Mouse (Mus musculus) neural tube, embryonic 12.5 days (tissue): ENCODE measurements around the gene Rab27a. TPM values are rescaled to one million over a fixed set of nuclear protein-coding genes. Genes with fewer than 3 reads are reported as not detected.

Experiments
- ATAC-seq: fragments of 200-750 bp; cut with Nextera tagmentation; 2 replicates; pipeline ENCODE4 v1.8.0; 2017; ENCODE audit warnings: low read depth, mild to moderate bottlenecking, moderate TSS enrichment, moderate library complexity; ENCODE audit not compliant: low FRiP score
- H3K27ac ChIP-seq: fragments of 300-500 bp; sonication (generic); 2 replicates; pipeline ENCODE4 v1.5.1; 2016
- H3K27me3 ChIP-seq: fragments of 300-500 bp; sonication (generic); replicated peaks from 2 replicates; pipeline ENCODE4 v1.6.1; 2016; ENCODE audit warnings: mild to moderate bottlenecking
- H3K36me3 ChIP-seq: fragments of 300-500 bp; sonication (generic); 2 replicates; pipeline ENCODE4 v1.6.1; 2016; ENCODE audit warnings: mild to moderate bottlenecking
- H3K4me1 ChIP-seq: fragments of 300-500 bp; sonication (generic); 2 replicates; pipeline ENCODE4 v1.6.1; 2016
- H3K4me2 ChIP-seq: fragments of 300-500 bp; sonication (generic); replicated peaks from 2 replicates; pipeline ENCODE4 v1.6.1; 2016; ENCODE audit warnings: mild to moderate bottlenecking
- H3K4me3 ChIP-seq: fragments of 300-500 bp; sonication (generic); 2 replicates; pipeline ENCODE4 v1.5.1; 2016
- H3K9ac ChIP-seq: fragments of 300-500 bp; sonication (generic); 2 replicates; pipeline ENCODE4 v1.6.1; 2016; ENCODE audit warnings: mild to moderate bottlenecking
- H3K9me3 ChIP-seq: fragments of 300-500 bp; sonication (generic); 2 replicates; pipeline ENCODE4 v1.6.1; 2016; ENCODE audit warnings: mild to moderate bottlenecking
- WGBS: fragments of 180-500 bp; shearing (Covaris S2); methylation state at CpG from one replicate; pipeline ENCODE4 v1.1.7; 2016; 5-methylcytosine and 5-hydroxymethylcytosine counted together
- polyA plus RNA-seq: library from polyadenylated mRNA; unstranded; fragments of >200 nt; fragmentation: Nextera tagmentation; extraction: Ambion mirVana; gene quantifications from 2 replicates; pipeline ENCODE4 v1.2.1, GENCODE M21; 2016

Rab27a gene
- polyA plus RNA-seq, 1 experiment from 2014 or later: 1.2 TPM

- ATAC-seq: no peak
- no peaks in the 10 kb centered on the region for H3K4me1 ChIP-seq
- H3K27me3 ChIP-seq: no peaks in the 10 kb centered on the region
- 93% methylated on average over 10 of the region's 10 CpGs for WGBS
- no peak overlapping the region for H3K27ac ChIP-seq
- no peak overlapping the region for H3K9ac ChIP-seq
- H3K36me3 ChIP-seq: peaks cover 59% of the 10 kb centered on the region
- H3K4me2 ChIP-seq: no peak overlapping the region
- H3K4me3 ChIP-seq: no peak overlapping the region
- no peaks in the 10 kb centered on the region for H3K9me3 ChIP-seq
Measured at GRCm38 (mm10) chr9:73019841-73020240, 24.8 kb upstream of the Rab27a start.

- peaks cover 52% of the 10 kb centered on the region for H3K36me3 ChIP-seq
- H3K27me3 ChIP-seq: no peaks in the 10 kb centered on the region
- no peak for ATAC-seq
- 93% methylated on average over 5 of the region's 5 CpGs for WGBS
- H3K4me1 ChIP-seq: no peaks in the 10 kb centered on the region
- no peaks in the 10 kb centered on the region for H3K9me3 ChIP-seq
- no peak overlapping the region for H3K9ac ChIP-seq
- H3K27ac ChIP-seq: no peak overlapping the region
- no peak overlapping the region for H3K4me2 ChIP-seq
- no peak overlapping the region for H3K4me3 ChIP-seq
Measured at GRCm38 (mm10) chr9:73020566-73021097, 24.0 kb upstream of the Rab27a start.

GRCm38 (mm10) chr9:73025818-73026636, 18.6 kb upstream of the Rab27a start:
- Histone ChIP-seq H3K9ac (no peak overlapping the region), H3K9me3 (no peaks in the 10 kb centered on the region), H3K4me1 (peaks cover 8% of the 10 kb centered on the region), H3K4me2 (peak overlapping the region; percentile 37), H3K36me3 (peaks cover 19% of the 10 kb centered on the region), H3K27ac (no peak overlapping the region), H3K27me3 (no peaks in the 10 kb centered on the region), H3K4me3 (no peak overlapping the region)
- 0 out of 2 replicates have a peak, but pooled peaks have one; percentile 29 for ATAC-seq
- WGBS: 23% methylated on average over 17 of the region's 17 CpGs

- Histone ChIP-seq H3K27ac (no peak overlapping the region), H3K4me1 (peaks cover 8% of the 10 kb centered on the region), H3K9ac (no peak overlapping the region), H3K27me3 (no peaks in the 10 kb centered on the region), H3K4me2 (no peak overlapping the region), H3K4me3 (no peak overlapping the region), H3K36me3 (peaks cover 32% of the 10 kb centered on the region), H3K9me3 (no peaks in the 10 kb centered on the region)
- ATAC-seq: no peak
- WGBS: 87% methylated on average over 1 of the region's 1 CpGs
Measured at GRCm38 (mm10) chr9:73030443-73030842, 14.2 kb upstream of the Rab27a start.

- 76% methylated on average over 4 of the region's 4 CpGs for WGBS
- no peak overlapping the region for H3K9ac ChIP-seq
- H3K4me1 ChIP-seq: 0 out of 2 replicates have a peak, but pooled peaks cover 1% of the 10 kb centered on the region
- H3K27me3 ChIP-seq: no peaks in the 10 kb centered on the region
- no peak overlapping the region for H3K27ac ChIP-seq
- H3K36me3 ChIP-seq: peaks cover 35% of the 10 kb centered on the region
- no peak overlapping the region for H3K4me2 ChIP-seq
- H3K4me3 ChIP-seq: no peak overlapping the region
- ATAC-seq: no peak
- H3K9me3 ChIP-seq: no peaks in the 10 kb centered on the region
Measured at GRCm38 (mm10) chr9:73031421-73031820, 13.2 kb upstream of the Rab27a start.

- 98% methylated on average over 1 of the region's 1 CpGs for WGBS
- no peaks in the 10 kb centered on the region for H3K9me3 ChIP-seq
- H3K27me3 ChIP-seq: no peaks in the 10 kb centered on the region
- no peak overlapping the region for H3K27ac ChIP-seq
- H3K36me3 ChIP-seq: peaks cover 35% of the 10 kb centered on the region
- no peaks in the 10 kb centered on the region for H3K4me1 ChIP-seq
- ATAC-seq: no peak
- no peak overlapping the region for H3K4me2 ChIP-seq
- H3K9ac ChIP-seq: no peak overlapping the region
- H3K4me3 ChIP-seq: no peak overlapping the region
Measured at GRCm38 (mm10) chr9:73033406-73033805, 11.2 kb upstream of the Rab27a start.

- H3K27me3 ChIP-seq: no peaks in the 10 kb centered on the region
- no peak overlapping the region for H3K27ac ChIP-seq
- peak overlapping the region; percentile 74 for H3K9ac ChIP-seq
- peak overlapping the region; percentile 72 for H3K4me2 ChIP-seq
- peak; percentile 90 for ATAC-seq
- H3K36me3 ChIP-seq: peaks cover 2% of the 10 kb centered on the region; the same call in 1 of the 2 replicates
- H3K4me1 ChIP-seq: peaks cover 14% of the 10 kb centered on the region
- peak overlapping the region; percentile 79 for H3K4me3 ChIP-seq
- H3K9me3 ChIP-seq: no peaks in the 10 kb centered on the region
- WGBS: under 1% methylated on average over 49 of the region's 49 CpGs
Measured at GRCm38 (mm10) chr9:73039222-73039945, 5.3 kb upstream of the Rab27a start.

GRCm38 (mm10) chr9:73040080-73040479, 4.6 kb upstream of the Rab27a start, which contains the start of gene Pigb:
TSS of gene Pigb (minus strand) at chr9:73040378.
- Histone ChIP-seq H3K27me3 (no peaks in the 10 kb centered on the region), H3K4me3 (peak within 1 kb of the TSS; percentile 79), H3K4me2 (peak within 1 kb of the TSS; percentile 72), H3K9me3 (no peaks in the 10 kb centered on the region), H3K9ac (peak within 1 kb of the TSS; percentile 74), H3K36me3 (peaks cover 2% of the 10 kb centered on the region; the same call in 1 of the 2 replicates), H3K27ac (no peak within 1 kb of the TSS), H3K4me1 (peaks cover 21% of the 10 kb centered on the region)
- ATAC-seq: no peak
- WGBS: 34% methylated on average over 6 of the region's 6 CpGs

- H3K4me1 ChIP-seq: peaks cover 16% of the 10 kb centered on the region
- 0 out of 2 replicates have a peak, but pooled peaks cover 3% of the 10 kb centered on the region for H3K27me3 ChIP-seq
- H3K9ac ChIP-seq: peak overlapping the region; percentile 60
- 13% methylated on average over 7 of the region's 7 CpGs for WGBS
- H3K36me3 ChIP-seq: no peaks in the 10 kb centered on the region
- no peak for ATAC-seq
- H3K4me2 ChIP-seq: peak overlapping the region; percentile 80
- H3K4me3 ChIP-seq: peak overlapping the region; percentile 38
- no peak overlapping the region for H3K27ac ChIP-seq
- H3K9me3 ChIP-seq: no peaks in the 10 kb centered on the region
Measured at GRCm38 (mm10) chr9:73045204-73045603, 550 bp downstream of the Rab27a start.

GRCm38 (mm10) chr9:73045711-73046110, 1.1 kb downstream of the Rab27a start:
- 0 out of 2 replicates have a peak overlapping the region, but pooled peaks have one; percentile 80 for H3K4me2 ChIP-seq

GRCm38 (mm10) chr9:73047906-73048305, 3.3 kb downstream of the Rab27a start:
- Histone ChIP-seq H3K27me3 (0 out of 2 replicates have a peak, but pooled peaks cover 3% of the 10 kb centered on the region), H3K4me1 (peaks cover 13% of the 10 kb centered on the region), H3K4me3 (no peak overlapping the region), H3K4me2 (no peak overlapping the region), H3K36me3 (no peaks in the 10 kb centered on the region), H3K9me3 (no peaks in the 10 kb centered on the region), H3K27ac (no peak overlapping the region), H3K9ac (no peak overlapping the region)
- ATAC-seq: no peak
- WGBS: 93% methylated on average over 2 of the region's 2 CpGs

More at GRCm38 (mm10) chr9:73045711-73046110, 1.1 kb downstream of the Rab27a start:
- no peak overlapping the region for H3K4me3 ChIP-seq
- H3K9ac ChIP-seq: no peak overlapping the region
- H3K27me3 ChIP-seq: 0 out of 2 replicates have a peak, but pooled peaks cover 3% of the 10 kb centered on the region
- H3K9me3 ChIP-seq: no peaks in the 10 kb centered on the region
- peaks cover 13% of the 10 kb centered on the region for H3K4me1 ChIP-seq
- 70% methylated on average over 10 of the region's 10 CpGs for WGBS
- no peak overlapping the region for H3K27ac ChIP-seq
- no peak for ATAC-seq
- H3K36me3 ChIP-seq: no peaks in the 10 kb centered on the region

GRCm38 (mm10) chr9:73048927-73049326, 4.3 kb downstream of the Rab27a start:
- 0 out of 2 replicates have a peak, but pooled peaks cover 3% of the 10 kb centered on the region for H3K27me3 ChIP-seq
- H3K9me3 ChIP-seq: no peaks in the 10 kb centered on the region
- no peak overlapping the region for H3K4me3 ChIP-seq
- H3K36me3 ChIP-seq: no peaks in the 10 kb centered on the region
- ATAC-seq: no peak
- H3K27ac ChIP-seq: no peak overlapping the region
- no peak overlapping the region for H3K4me2 ChIP-seq
- peaks cover 13% of the 10 kb centered on the region for H3K4me1 ChIP-seq
- H3K9ac ChIP-seq: no peak overlapping the region
- WGBS: 22% methylated on average over 4 of the region's 4 CpGs
